Mouse (Mus musculus) liver, adult 10 weeks (tissue): ENCODE data around the gene Nxpe5. TPM values are rescaled to one million over a fixed set of nuclear protein-coding genes. Genes with fewer than 3 reads are reported as not detected.

Experiments
- polyA plus RNA-seq: library from polyadenylated mRNA; stranded (reverse); fragments of 350-450 nt; fragmentation: Illumina TruSeq; extraction: RNeasy Lipid Tissue Mini Kit (QIAGEN cat#74804); gene quantifications from one replicate; pipeline ENCODE4 v1.2.3, GENCODE M21; 2014; ENCODE audit warnings: low read depth, low replicate concordance

Nxpe5 gene
- not detected for polyA plus RNA-seq

DNA sequence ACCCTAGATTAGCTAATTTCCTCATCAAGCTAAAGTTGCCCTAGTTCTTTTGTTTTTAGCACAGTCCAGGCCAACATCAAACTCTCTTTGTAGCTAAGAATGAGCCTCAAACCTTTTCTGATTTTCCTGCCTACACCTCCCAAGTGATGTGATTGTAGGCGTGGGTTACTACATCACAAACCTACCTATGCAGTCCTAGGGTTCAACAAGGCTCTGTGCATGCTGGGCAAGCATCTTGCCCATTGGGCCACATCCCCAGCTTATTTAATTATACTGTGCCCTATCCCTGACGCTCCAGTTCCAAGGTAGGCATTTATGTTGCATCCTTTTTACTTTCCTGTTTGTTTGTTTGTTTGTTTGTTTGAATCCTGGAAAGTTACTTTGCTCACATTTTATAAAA lies at the start of gene Nxpe5:
Nxpe5 (plus strand) TSS at position 199 of the 400 bp plus-strand sequence.

DNA sequence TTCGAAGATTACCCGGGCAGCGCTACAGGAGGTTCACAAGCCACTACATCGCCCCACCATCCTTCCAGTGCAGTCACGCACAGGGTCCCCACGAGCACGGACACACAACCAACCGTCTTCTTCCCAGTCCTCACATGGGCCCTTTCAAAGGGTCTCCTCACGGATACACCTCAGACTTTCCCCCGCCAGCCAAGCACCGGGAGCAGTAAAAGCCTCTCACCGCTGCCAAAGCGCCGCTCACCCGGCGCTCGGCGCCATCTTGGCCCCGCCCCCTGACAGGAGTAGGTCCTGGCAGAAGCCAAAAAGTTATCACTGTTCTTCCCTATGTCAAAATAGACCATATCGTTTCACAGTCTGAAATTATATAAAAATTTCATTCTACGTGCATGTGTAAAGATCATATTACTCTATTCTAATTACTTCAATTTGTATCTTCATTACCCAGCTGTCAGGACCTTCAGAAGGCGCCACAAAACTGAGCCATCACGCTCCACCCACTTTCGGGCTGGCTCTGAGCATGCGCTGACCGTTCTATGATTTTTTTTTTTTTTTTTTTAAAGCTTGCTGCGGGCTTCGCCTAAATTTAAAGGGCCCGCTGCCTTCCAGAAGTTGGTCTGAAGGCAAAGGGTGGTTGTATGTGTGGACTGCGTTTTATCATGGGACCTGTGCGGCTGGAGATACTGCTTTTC lies 38.6 kb upstream of the Nxpe5 start, which contains the start of the genes Taf6 and Cnpy4:
Taf6 (minus strand) TSS at position 502 of the 689 bp plus-strand sequence.
Cnpy4 (plus strand) TSS at position 536 of the 689 bp plus-strand sequence.

DNA sequence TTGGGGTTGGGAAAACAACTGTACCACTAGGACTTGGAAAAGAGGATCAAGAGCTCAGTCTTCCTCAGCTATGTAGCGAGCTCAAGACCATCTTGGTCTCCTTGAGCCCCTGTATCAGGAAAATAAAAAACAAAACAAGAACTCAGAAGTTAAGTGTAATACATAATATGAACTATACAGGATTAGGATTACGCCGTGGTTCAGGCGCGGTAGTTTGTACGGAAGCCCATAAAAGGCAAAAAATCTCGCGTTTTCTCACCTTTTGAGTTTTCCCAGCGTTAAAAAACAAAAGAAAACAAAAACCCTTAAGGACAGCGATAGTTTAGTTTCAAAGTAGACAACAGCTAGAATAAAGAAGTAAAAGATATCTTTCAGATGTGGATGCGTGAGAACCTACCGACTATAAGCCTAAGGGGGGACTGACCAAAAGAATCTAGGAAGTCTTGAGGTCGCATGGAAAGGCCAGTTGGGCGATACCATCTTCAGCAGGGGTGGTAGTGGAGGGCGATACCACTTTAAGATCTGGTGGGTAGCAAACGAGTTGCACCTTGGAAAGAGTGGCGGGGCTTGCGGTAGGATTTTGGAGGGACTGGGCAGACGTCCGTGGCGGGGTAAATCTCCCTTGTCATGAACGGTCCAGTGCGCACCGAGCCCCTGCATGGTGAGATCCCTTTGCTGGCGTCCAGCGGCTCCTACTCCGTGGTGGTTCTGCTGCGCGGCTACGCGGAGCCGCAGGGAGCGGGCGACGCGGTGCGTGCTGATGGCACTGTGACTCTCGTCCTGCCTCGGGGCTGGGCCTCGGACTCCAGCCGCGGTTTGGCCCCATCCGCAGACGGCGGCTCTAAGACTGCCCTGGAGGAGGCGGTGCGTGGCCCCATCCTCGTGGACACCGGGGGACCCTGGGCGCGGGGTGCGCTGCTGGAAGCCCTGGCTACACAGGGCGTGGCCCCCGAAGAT lies 31.6 kb upstream of the Nxpe5 start, which contains the start of gene Mblac1:
Mblac1 (plus strand) TSS at position 544 of the 957 bp plus-strand sequence.

DNA sequence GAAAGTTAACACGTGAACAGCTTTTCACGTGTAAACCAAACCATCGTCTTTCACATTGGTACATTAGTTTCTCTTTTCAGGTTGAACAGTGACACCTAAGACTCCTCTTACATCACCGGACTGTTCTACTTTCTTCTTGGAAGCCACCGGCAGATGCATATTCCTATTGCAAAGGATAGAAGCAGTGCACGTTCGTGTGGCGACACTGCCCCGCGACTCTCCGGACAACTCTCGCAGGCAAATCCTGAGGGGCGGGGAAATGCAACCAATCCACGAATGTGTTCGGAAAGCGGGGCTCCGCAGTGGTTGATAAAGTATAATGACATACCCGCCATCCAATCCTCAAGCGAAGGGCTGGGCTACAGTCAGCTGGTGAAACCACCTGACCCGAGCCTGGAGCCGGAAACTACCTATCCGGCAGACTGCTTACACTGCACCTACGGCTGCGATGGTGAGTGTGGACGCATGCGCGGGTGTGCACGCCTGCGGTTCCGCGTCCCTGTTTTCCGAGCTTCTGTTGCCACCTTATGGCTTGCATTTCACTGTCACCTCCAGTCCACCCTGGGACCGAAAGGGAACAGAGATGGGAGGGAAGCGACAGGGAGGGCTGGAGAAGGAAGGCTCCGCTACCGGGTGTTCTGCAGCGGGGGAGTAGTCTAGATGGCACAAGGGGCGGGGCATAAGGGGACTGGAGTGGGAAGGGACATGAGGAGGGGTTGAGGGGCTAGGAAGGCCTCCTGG lies 29.8 kb downstream of the Nxpe5 start, which contains the start of gene Lamtor4:
Lamtor4 (plus strand) TSS at position 130 of the 741 bp plus-strand sequence.

DNA sequence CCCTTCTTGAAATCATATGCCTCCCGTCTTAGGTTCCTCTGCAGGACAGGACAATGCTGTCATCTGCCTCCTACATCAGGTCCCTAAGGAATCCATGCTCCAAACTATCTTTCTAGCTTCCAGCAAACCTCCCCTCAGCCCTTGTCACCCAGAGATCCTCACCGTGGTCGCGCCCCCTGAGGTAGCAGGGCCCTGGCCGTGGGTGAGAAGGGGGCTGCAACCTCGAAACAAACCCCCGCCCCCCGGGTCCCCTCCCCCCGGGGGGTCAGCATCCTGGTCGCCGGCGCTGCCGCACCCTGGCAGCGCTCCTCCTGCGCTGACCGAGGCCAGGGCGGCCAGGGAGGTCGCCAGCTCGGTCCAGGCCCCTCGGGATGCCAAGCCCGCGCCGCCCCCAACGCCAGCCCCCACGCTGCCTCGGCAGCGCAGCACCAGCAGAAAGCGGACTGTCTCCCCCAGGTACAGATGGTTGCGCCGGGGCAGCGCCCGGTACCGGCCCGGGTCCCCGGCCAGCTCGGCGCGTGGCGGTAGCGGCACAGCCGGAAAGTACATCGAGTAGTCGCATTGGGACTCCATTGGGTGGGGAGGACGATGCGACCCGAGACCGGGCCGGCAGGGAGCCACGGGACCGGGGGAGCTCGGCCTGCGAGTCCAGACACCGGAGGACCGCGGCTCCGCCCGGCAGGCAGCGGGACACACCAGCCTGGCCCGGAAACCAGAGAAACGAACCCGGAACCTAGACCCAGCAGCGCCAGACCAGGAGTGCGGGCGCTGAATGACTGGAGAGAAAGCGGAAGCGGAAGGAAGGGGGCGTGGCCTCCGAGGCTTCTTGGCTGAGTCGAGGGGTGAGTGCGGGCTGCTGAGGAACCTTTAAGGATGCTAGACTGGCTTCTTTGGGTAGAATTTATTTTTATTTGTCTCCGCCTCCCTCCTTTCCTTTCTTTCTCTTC lies 37.8 kb downstream of the Nxpe5 start, which contains the start of gene BC037034:
BC037034 (minus strand) TSS at position 774 of the 947 bp plus-strand sequence.

DNA sequence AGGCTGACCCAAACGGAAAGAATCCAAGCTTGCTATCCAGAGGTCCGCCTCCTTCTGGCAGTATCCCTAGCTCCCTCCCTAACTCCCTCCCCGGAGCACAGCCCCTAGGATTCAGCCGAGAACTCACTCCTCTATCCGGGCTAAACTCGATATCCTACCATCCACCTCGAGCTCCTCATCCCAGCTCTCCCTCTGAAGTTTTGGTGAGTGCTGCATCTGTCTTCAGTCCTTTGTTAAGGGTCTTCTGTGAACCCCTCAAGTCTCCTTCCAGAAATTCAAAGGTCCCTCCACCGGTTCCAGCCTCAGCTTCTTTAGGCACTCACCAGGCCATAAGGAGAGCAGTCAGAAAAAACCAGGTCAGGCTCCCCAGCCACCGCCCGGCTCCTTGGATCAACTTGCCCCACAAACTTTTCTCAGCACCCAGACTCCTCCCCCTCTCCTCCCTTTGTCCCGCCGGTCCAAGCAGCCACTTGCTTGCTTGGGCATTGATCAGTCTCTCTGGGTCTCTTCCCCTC lies 46.8 kb downstream of the Nxpe5 start, which contains the start of gene Gal3st4:
Gal3st4 (minus strand) TSS at position 432 of the 515 bp plus-strand sequence.

DNA sequence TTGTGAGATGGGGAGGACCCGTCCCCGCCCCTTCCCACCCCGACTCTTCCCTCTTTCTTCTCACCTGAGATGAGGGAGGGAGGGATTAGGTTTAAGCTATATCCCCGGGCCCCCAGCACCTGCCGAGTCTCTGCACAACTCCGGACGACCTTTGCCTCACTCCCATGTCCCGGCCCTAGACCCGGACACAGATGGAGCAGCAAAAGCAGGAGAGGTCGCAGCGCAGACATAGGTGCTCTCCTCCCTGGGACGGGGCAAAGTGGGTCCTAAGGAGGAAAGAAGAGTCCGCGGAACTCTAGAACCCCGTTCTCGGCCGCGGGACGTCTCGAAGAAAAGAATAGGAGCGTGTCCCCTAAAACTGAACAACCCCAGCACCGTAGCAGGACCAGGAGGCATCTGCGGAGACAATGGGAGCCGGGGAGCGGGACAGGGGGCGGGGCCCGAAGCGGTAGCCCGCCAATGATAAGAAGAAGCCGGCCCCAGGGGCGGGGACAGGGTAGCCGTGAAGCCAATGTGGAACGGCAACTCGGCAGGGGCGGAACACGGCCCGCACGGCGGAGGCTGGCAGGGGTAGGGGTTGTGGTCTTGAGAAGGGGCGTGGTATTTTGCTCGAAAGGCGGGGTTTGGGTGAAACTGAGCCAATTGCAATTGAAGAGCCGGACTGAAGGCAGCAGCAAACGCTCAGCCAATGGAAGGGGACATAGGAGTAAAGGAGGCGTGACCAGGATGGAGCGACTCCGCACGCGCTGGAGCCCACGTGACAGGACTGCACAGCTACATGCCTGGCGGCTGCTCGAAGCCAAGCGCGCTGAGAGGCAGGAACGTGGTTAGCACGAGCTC lies 54.1 kb downstream of the Nxpe5 start, which contains the start of the genes Gm43720, Gpc2 and Stag3:
Gm43720 (minus strand) TSS at position 374 of the 840 bp plus-strand sequence.
Gpc2 (minus strand) TSS at position 421 of the 840 bp plus-strand sequence.
Stag3 (plus strand) TSS at position 656 of the 840 bp plus-strand sequence.

Other genes with a start within 250 kb of the Nxpe5 start
- 2,187 TPM for gene Azgp1, start 244.4 kb upstream of the Nxpe5 start, polyA plus RNA-seq
- gene Smok3a, start 204.6 kb upstream of the Nxpe5 start, polyA plus RNA-seq, result not detected
- gene Smok3b, start 204.5 kb upstream of the Nxpe5 start, polyA plus RNA-seq, result not detected
- not detected for gene Smok3c, start 172.7 kb upstream of the Nxpe5 start, polyA plus RNA-seq
- gene Zkscan1, start 140.8 kb upstream of the Nxpe5 start, polyA plus RNA-seq, result 22.7 TPM
- gene Zscan21, start 109.0 kb upstream of the Nxpe5 start, polyA plus RNA-seq, result 10.4 TPM
- gene Zfp113, start 70.2 kb upstream of the Nxpe5 start, polyA plus RNA-seq, result 6.7 TPM
- gene Cops6, start 64.8 kb upstream of the Nxpe5 start, polyA plus RNA-seq, result 67.4 TPM
- gene Ap4m1, start 53.9 kb upstream of the Nxpe5 start, polyA plus RNA-seq, result 2.3 TPM
- 6.4 TPM for gene Mcm7, start 53.5 kb upstream of the Nxpe5 start, polyA plus RNA-seq
- gene Taf6, start 38.4 kb upstream of the Nxpe5 start, polyA plus RNA-seq, result 4.8 TPM
- gene Cnpy4, start 38.4 kb upstream of the Nxpe5 start, polyA plus RNA-seq, result 4.6 TPM
- gene Mblac1, start 31.6 kb upstream of the Nxpe5 start, polyA plus RNA-seq, result 0.29 TPM
- 1.3 TPM for gene Lamtor4, start 29.6 kb downstream of the Nxpe5 start, polyA plus RNA-seq
- 1.8 TPM for gene BC037034, start 38.1 kb downstream of the Nxpe5 start, polyA plus RNA-seq
- gene Gal3st4, start 46.9 kb downstream of the Nxpe5 start, polyA plus RNA-seq, result not detected
- not detected for gene Gm43720, start 54.1 kb downstream of the Nxpe5 start, polyA plus RNA-seq
- 0.13 TPM for gene Gpc2, start 54.1 kb downstream of the Nxpe5 start, polyA plus RNA-seq
- gene Stag3, start 54.3 kb downstream of the Nxpe5 start, polyA plus RNA-seq, result not detected
- not detected for gene Pvrig, start 116.1 kb downstream of the Nxpe5 start, polyA plus RNA-seq
- gene Zfp157, start 215.6 kb downstream of the Nxpe5 start, polyA plus RNA-seq, result 7.2 TPM